Mouse (Mus musculus) kidney, postnatal 36 days (tissue): ENCODE results near the gene Psmd11.
A peak's percentile ranks its signal among the peaks of the same experiment; 100 is the strongest.
"Not testable (repeated sequence)": the region's sequence is repeated elsewhere in the genome, so short reads cannot be mapped to it uniquely, and the experiment has no call there.

Experiments
- DNase-seq, 2 experiments: peaks; one replicate each; pipeline ENCODE4 v3.0.0; 2021 to 2022; ENCODE audit warnings: mixed read lengths in 2 of 2

Psmd11 gene

GRCm38 (mm10) chr11:80429500-80430166 lies 1.2 kb downstream of the Psmd11 start:
- DNase-seq = peak in 1 of 2 experiments; percentile 14

GRCm38 (mm10) chr11:80430366-80430910 lies 2.0 kb downstream of the Psmd11 start:
- DNase-seq = peak; percentile 17 to 63

- DNase-seq = peak in 1 of 2 experiments; percentile 23
Measured at GRCm38 (mm10) chr11:80446916-80447315, 18.5 kb downstream of the Psmd11 start.

GRCm38 (mm10) chr11:80449859-80450258 lies 21.4 kb downstream of the Psmd11 start:
- DNase-seq = no peak

- no peak for DNase-seq
Measured at GRCm38 (mm10) chr11:80452242-80452641, 23.8 kb downstream of the Psmd11 start.

GRCm38 (mm10) chr11:80453198-80453597 lies 24.8 kb downstream of the Psmd11 start:
- no peak for DNase-seq

GRCm38 (mm10) chr11:80463605-80464130 lies 35.3 kb downstream of the Psmd11 start:
- DNase-seq = not testable (repeated sequence)

GRCm38 (mm10) chr11:80471836-80472605 lies 43.6 kb downstream of the Psmd11 start:
- DNase-seq = no peak

- DNase-seq = peak; percentile 26 to 29
Measured at GRCm38 (mm10) chr11:80474175-80474691, 45.8 kb downstream of the Psmd11 start.

- DNase-seq = no peak
Measured at GRCm38 (mm10) chr11:80474846-80475245, 46.4 kb downstream of the Psmd11 start.

GRCm38 (mm10) chr11:80475544-80475943 lies 47.1 kb downstream of the Psmd11 start:
- no peak for DNase-seq

- peak; percentile 80 to 90 for DNase-seq
Measured at GRCm38 (mm10) chr11:80476222-80477189, 48.1 kb downstream of the Psmd11 start, which contains the start of gene Cdk5r1. Gene Cdk5r1 (plus strand): TSS chr11:80477023.

- DNase-seq = peak in 1 of 2 experiments; percentile 32
Measured at GRCm38 (mm10) chr11:80477341-80478199, 49.2 kb downstream of the Psmd11 start.

GRCm38 (mm10) chr11:80478694-80479412 lies 50.4 kb downstream of the Psmd11 start:
- DNase-seq = no peak

GRCm38 (mm10) chr11:80479425-80479824 lies 51.0 kb downstream of the Psmd11 start:
- DNase-seq = no peak

- no peak for DNase-seq
Measured at GRCm38 (mm10) chr11:80479906-80480866, 51.8 kb downstream of the Psmd11 start.

GRCm38 (mm10) chr11:80481409-80482050 lies 53.1 kb downstream of the Psmd11 start:
- no peak for DNase-seq

GRCm38 (mm10) chr11:80482347-80482746 lies 53.9 kb downstream of the Psmd11 start:
- no peak for DNase-seq
